Mouse (Mus musculus) liver, adult 2 months (tissue): ENCODE measurements around the gene Rnase13.

Experiments used
- CTCF ChIP-seq: fragments of 200-500 bp; IDR thresholded peaks from 2 replicates; pipeline ENCODE4 v1.5.1; 2011; ENCODE audit warnings: low read depth, low read length, control low read depth
- POLR2A ChIP-seq: fragments of 200-500 bp; IDR thresholded peaks from 2 replicates; pipeline ENCODE4 v1.6.1; 2011; ENCODE audit warnings: low read length, control low read depth; ENCODE audit not compliant: insufficient read depth; ENCODE audit errors: extremely low read depth

DNA sequence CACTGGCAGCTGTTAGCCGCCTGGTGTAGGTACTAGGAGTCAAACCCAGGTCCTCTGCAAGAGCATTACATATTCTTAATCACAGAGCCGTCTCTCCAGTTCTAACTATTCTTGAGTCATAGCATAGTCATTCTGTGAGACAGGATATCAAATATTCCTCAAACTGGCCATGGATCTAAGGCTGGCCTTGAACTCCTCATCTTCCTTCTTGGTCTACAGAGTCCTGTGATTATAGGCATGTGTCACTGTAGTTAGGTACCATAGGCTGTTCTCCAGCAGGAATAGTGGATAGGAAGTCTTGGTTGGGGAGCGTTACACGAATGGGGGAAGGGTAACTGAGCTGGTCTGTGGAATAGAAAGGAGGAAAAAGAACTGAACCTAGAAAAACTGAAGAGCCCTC lies 6.0 kb downstream of the Rnase13 start:
- no peak for TF ChIP-seq CTCF
- TF ChIP-seq POLR2A, result no peak
